Mouse (Mus musculus) ovary, postnatal 10 days (tissue): ENCODE data around the gene Tmod4.
"Not testable (repeated sequence)": the region's sequence is repeated elsewhere in the genome, so short reads cannot be mapped to it uniquely, and the experiment has no call there.

Experiments
- DNase-seq: peaks from one replicate; pipeline ENCODE4 v3.0.0; 2022; ENCODE audit warnings: low spot score

The Tmod4 gene

DNA sequence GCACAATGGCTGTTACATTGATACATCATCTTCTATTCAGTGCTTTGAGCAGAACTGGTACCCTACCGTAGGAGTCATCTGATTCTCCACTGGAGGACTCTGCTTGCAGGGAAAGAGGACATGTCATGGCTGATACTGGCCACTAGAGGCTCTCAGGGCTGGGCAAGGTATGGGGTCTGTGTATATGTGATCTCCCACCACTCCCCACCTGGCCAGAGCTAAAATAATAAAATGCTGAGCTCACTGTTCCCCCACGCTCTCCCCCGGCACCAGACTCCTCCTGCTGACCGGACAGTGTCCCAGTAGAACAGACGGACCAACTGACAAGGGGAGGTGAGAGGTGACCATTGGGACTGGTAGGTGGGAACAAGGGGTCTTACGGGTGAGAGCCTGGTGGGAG is at the start of gene Tmod4:
TSS of gene Tmod4 (plus strand) at position 231 of the 400 bp plus-strand sequence.
- no peak for DNase-seq

- no peak for DNase-seq
Measured at GRCm38 (mm10) chr3:95088071-95088470, 36.2 kb upstream of the Tmod4 start.

DNA sequence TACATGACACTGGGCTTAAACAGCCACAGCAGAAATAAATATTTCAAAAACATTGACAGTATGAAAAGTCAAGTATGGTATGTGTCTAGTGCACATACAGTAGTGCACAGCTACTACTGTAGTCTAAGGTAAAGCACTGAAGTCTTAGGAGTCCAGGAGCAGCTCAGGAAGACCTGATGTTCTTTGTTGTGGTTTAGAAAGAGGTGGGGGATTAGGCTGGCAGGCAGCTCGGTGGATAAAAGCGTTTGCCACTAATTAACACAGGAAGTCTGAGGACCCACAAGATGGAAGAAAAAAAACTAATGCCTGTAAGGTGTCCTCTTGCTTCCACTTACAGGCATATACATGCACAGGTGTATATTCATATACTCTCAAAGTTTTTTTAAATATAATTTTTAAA is 23.4 kb upstream of the Tmod4 start:
- DNase-seq: no peak

- DNase-seq: no peak
Measured at GRCm38 (mm10) chr3:95105121-95105520, 19.2 kb upstream of the Tmod4 start.

GRCm38 (mm10) chr3:95105586-95106337 is 18.5 kb upstream of the Tmod4 start:
- DNase-seq: no peak

GRCm38 (mm10) chr3:95106338-95107117 is 17.7 kb upstream of the Tmod4 start, which contains the start of gene Pip5k1a:
TSS of gene Pip5k1a (minus strand) at chr3:95106930.
- DNase-seq: peak; percentile 81

DNA sequence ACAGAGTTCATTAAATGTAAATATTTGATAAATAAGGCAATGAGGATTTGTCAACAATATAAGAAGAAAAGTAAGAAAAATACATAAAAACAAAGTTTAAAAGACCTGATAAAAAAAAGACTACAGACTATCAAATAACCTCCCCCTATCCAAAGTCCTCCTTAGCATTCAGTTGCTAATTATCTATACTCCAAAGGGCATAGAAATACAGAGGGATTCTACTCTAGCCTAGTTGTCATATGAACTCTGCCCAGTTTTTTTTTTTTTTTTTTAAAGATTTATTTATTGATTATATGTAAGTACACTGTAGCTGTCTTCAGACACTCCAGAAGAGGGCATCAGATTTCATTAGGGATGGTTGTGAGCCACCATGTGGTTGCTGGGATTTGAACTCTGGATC is 17.0 kb upstream of the Tmod4 start:
- DNase-seq: not testable (repeated sequence)

DNA sequence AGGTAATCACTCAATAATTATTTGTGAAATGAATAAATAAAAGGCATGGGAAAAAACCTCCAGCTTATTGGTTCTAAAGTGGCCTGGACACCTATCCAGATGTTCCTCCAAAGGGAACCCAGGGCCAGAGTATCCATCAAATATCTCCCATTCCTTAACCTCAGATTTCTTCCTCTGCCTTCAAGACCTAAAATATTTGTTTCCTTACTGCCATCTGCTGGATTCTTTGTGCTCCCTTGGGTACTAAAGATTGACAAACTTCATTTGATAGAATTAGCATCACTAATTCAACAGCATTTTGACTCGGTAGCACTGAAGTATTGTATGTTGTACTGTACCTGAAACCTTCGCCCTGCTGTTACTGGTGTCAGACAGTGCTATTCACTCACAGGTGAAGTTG is 16.4 kb upstream of the Tmod4 start:
- no peak for DNase-seq

DNA sequence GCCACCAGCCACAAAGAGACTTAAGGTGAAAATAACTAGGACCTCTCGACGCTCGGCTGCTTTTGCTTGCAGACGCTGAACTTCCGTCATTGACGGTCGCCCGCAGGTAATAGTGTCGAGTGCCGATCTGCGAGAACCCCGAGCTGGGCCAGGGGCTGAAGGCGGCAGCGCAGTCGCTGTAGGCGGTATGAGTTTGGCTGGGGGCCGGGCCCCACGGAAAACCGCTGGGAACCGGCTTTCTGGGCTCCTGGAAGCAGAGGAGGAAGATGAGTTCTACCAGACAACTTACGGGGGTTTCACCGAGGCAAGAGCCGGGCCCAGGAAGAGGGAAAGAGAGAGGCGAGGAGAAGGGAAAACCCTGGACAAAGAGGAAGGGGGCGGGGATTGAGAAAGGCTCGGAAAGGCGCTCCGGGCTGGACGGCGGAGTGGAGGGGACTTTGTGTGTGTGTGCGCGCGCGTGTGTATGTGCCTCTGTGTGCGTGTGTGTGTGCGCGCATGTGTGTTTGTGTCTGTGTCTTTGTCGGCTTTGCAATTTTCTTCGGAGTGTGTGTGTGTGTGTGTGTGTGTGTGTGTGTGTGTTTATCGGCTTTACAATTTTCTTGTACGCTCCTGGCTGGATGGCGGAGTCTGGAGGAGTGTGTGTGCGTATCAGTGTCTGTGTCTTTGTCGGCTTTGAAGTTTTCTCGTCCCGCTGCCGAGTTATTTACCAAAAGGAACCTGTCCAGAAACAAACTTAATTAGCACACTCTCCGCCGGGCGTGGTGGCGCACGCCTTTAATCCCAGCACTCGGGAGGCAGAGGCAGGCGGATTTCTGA is 13.2 kb upstream of the Tmod4 start, which contains the start of gene Vps72:
TSS of gene Vps72 (plus strand) at position 112 of the 816 bp plus-strand sequence.
- DNase-seq: peak; percentile 85

GRCm38 (mm10) chr3:95112760-95113159 is 11.5 kb upstream of the Tmod4 start:
- DNase-seq: no peak

- DNase-seq: no peak
Measured at GRCm38 (mm10) chr3:95117751-95118150, 6.5 kb upstream of the Tmod4 start.

GRCm38 (mm10) chr3:95121580-95121979 is 2.7 kb upstream of the Tmod4 start:
- DNase-seq: no peak

DNA sequence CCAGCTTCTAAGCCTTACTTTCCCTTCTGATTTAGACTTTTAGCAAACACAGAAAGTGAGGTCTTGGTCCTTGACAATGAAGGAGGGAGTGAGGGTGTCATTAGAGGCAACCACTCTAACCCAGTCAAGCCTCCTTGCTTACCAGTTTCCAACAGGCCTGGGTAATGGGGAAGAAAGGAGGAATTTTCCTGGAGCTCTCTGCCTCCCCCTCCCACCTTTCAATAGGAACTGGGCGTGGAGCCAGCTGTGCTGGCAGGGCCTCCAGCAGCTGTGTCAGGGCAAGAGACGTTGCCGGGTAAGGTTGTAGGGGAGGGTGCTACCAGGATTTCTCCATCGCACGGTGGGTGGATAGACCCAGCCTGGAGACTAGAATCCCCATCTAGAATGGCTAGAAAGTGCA is 696 bp downstream of the Tmod4 start:
- DNase-seq: peak; percentile 40

DNA sequence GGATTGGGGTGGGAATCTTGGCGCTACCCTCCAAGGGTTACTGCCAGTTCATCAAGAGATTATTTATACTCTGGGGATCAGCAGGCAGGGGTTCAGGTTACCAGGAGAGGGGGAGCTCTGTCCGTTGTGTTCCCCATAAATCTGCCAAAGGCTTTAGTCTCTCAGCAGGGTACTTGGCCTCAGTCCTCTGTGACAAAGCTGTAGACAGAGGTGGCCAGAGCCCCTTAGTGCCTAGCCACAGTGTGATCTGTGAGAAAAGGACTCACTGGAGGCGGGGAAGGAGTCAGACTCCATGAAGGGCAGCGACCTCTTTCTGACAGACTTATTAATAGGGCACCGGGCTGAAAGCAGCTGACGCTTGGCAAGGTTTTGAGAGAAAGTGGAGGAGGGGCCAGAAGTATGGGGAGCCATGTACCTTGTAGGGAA is 5.0 kb downstream of the Tmod4 start:
- DNase-seq: no peak

GRCm38 (mm10) chr3:95130081-95130480 is 5.8 kb downstream of the Tmod4 start:
- DNase-seq: no peak

DNA sequence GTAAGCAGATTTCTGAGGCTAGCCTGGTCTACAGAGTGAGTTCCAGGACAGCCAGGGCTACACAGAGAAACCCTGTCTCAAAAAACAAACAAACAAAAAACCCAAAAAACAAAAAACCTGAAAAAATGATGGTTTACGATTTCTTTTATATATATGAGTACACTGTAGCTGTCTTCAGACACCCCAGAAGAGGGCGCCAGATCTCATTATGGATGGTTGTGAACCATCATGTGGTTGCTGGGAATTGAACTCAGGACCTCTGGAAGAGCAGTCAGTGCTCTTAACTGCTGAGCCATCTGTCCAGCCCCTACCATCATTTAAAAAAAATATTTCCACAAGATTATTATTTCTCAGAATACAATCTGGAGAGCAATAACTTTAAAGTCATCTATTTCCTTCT is 8.1 kb downstream of the Tmod4 start:
- not testable (repeated sequence) for DNase-seq

DNA sequence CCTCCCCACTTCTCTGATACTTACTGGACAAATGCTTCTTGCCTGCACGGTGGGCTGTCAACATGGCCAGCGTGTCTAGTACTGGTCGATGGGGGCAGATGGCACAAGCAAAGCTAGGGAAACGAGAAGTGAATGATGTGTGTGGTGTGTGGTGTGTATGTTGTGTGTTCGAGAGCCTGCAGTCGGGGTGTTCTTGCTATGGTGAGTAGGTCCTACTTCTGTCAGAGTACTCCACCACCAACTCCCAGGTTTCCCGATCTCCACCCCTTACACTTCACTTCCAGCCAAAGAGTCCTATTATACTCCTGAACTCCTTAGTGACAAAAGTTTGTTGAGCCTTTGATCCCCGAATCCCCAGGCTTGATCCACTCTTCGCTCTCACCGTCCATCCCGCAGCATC is 8.9 kb downstream of the Tmod4 start:
- DNase-seq: no peak

- peak; percentile 39 for DNase-seq
Measured at GRCm38 (mm10) chr3:95133680-95134101, 9.4 kb downstream of the Tmod4 start, which contains the start of the genes Scnm1 and Lysmd1. TSS of gene Scnm1 (minus strand) at chr3:95134011. TSS of gene Lysmd1 (plus strand) at chr3:95134088.

DNA sequence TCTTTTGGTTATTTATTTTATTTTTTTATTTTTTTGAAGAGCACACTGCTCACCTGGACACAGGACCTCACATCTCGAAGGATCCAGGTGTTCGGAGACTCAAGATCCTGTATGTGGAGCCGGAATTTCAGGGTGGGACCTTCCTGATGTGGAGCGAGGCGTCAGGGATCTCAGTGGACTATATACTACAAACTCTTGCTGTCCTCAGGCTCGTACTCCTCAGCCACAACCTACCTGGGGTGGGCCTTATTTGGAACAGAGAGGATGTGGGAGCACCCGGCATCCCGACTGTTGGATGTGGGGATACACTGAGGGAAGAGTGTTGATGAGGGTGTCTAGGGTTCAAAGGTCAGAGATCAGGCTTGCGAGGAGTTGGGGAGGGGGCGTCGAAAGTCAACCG is 9.9 kb downstream of the Tmod4 start:
- DNase-seq: not testable (repeated sequence)

- no peak for DNase-seq
Measured at GRCm38 (mm10) chr3:95135023-95135422, 10.7 kb downstream of the Tmod4 start.

DNA sequence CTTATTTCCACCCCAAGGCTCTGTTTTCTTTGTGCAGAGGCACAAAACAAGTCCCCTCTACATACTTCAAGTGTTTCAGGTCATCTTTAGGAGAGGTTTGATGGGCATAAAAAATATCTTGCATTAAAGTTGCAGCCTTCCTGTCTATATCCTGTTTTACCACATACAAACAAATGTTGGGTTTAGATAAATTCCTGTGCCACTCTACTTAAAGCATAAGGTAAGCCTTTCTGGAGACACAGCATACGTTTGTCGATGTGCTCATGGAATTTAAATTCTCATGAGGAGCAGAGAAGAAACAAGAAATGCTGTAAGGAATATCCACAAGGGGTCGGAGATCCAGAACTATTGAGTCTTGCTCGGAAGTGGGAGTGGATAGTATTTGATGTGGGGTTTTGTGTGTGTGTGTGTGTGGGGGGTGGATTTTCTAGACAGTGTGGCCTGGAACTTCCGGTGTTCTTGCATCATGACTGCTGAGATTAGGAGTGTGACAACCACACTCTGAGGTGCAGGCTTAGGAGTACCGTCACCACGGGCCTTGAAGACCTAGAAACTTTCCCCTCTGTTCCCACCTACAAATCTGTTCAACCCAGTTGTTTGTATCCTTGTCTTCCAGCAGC is 11.3 kb downstream of the Tmod4 start:
- DNase-seq: no peak

- no peak for DNase-seq
Measured at GRCm38 (mm10) chr3:95136336-95136735, 12.1 kb downstream of the Tmod4 start.
